Mouse (Mus musculus): Measurements from ENCODE around the gene Prkcg. TPM values are rescaled to one million over a fixed set of nuclear protein-coding genes. Genes with fewer than 3 reads are reported as not detected.

Gene Prkcg
- polyA plus RNA-seq, 1 experiment = 0.23 TPM

DNA sequence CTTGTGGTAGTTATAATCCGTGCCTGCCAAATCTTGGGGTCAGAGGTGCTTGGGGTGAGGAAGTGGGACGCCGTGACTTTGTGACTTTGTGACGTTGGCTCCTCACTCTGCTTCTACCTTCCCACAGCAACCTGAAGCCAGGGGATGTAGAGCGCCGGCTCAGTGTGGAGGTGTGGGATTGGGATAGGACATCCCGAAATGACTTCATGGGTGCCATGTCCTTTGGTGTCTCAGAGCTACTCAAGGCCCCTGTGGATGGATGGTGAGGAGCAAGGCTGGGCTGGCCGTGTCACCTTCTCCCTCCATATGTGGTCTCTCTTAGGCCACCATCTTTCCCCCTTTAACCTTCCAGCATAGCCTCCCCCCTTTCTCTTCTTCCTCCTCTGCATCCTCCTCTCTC lies 24.6 kb downstream of the Prkcg start:
- H3K9me3 ChIP-seq = peaks cover 17% of the 10 kb centered on the region
- H3K4me1 ChIP-seq = no peaks in the 10 kb centered on the region
- H3K27me3 ChIP-seq (replicated peaks) = peaks cover 30% of the 10 kb centered on the region
- no peaks in the 10 kb centered on the region for H3K36me3 ChIP-seq (replicated peaks; ENCODE audit: low read length)
- TF ChIP-seq GATA1 (IDR thresholded peaks at IDR 0.05; ENCODE audit: borderline replicate concordance, low read length) (no peak), FLI1 (IDR thresholded peaks at IDR 0.05; ENCODE audit: low read length) (no peak)
- no peak overlapping the region for H3K4me3 ChIP-seq (replicated peaks)

DNA sequence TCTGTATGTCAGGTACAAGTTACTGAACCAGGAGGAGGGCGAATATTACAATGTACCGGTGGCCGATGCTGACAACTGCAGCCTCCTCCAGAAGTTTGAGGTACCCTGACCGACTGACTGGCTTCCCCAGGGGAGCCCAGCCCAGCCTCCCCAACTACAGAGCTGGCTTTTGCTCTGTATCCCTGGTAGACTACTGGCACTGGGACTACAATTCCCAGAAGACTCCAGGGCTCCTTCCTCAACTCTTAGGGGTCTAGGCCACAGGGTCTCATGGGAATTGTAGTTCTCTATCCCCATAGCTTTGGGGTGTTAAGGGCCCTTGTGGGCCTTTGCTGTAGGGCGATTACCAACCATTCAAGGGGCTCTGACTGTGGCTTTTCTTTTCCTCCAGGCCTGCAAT lies 25.1 kb downstream of the Prkcg start:
- Histone ChIP-seq H3K4me3 (replicated peaks) (no peak overlapping the region), H3K9me3 (peaks cover 17% of the 10 kb centered on the region), H3K4me1 (no peaks in the 10 kb centered on the region), H3K36me3 (replicated peaks; ENCODE audit: low read length) (no peaks in the 10 kb centered on the region), H3K27me3 (replicated peaks) (peaks cover 27% of the 10 kb centered on the region)
- TF ChIP-seq FLI1 (IDR thresholded peaks at IDR 0.05; ENCODE audit: low read length) (no peak), GATA1 (IDR thresholded peaks at IDR 0.05; ENCODE audit: borderline replicate concordance, low read length) (no peak)

DNA sequence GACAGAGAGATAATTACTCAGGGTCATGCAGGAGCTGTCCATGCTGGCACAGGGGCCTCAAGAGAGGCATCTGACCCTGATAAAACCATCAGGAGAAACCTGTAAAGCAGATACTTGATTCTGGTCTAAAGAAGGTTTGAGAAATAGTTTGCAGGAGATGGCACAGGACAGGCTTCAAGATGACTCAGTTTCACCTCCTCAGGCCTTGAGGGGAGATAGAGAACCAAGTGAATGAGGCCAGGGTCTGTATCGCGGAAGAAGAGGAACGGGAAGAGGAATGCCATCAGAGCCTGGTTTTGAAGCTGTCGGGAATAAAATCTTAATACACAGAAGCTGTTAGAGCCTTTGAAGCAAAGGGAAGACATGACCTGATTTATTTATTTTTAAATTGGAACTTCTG lies 28.7 kb downstream of the Prkcg start:
- Histone ChIP-seq H3K4me3 (replicated peaks) (no peak overlapping the region), H3K9me3 (no peaks in the 10 kb centered on the region), H3K36me3 (replicated peaks; ENCODE audit: low read length) (no peaks in the 10 kb centered on the region), H3K27me3 (replicated peaks) (peaks cover 25% of the 10 kb centered on the region), H3K4me1 (no peaks in the 10 kb centered on the region)
- TF ChIP-seq FLI1 (IDR thresholded peaks at IDR 0.05; ENCODE audit: low read length) (no peak), GATA1 (IDR thresholded peaks at IDR 0.05; ENCODE audit: borderline replicate concordance, low read length) (no peak)

DNA sequence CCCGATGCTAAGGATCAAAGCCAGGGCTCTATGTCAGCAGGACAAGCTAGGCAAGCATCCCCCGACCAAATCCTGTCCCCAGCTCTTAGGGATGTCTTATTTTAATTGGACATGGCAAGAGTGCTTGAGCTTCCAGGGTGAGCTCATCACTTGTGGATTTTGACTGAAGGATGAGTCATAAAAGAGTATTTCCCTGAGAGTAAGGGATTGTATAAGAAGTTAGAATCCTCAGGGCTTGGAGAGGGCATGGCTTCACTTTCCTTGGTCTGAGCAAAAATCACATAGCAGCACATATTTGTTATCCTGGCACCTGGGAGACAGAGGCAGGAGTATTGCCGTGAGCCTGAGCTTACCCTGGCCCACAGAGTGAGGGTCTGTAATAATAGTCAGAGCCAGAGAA lies 31.9 kb downstream of the Prkcg start:
- Histone ChIP-seq H3K4me1 (no peaks in the 10 kb centered on the region), H3K4me3 (replicated peaks) (no peak overlapping the region), H3K27me3 (replicated peaks) (peaks cover 12% of the 10 kb centered on the region), H3K36me3 (replicated peaks; ENCODE audit: low read length) (no peaks in the 10 kb centered on the region), H3K9me3 (no peaks in the 10 kb centered on the region)
- TF ChIP-seq GATA1 (IDR thresholded peaks at IDR 0.05; ENCODE audit: borderline replicate concordance, low read length) (no peak), FLI1 (IDR thresholded peaks at IDR 0.05; ENCODE audit: low read length) (no peak)

DNA sequence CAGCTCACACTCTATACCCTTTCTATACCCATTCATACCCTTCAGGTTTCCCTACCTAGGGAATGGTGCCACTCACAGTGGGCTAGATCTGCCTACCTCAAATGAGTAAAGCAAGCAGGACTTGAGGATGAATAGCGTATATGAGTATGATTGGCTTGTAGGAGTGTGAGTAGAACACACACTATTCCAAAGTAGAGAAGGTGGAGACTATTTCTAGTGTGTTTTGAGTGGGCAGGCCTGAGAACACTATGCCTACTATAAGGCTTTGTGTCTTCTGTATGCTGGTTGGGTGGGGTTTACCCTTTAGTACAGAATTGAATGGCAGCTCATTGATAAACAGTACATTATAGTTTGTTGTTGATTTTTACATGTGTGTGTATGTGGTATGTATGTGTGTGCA lies 34.8 kb downstream of the Prkcg start:
- TF ChIP-seq FLI1 (IDR thresholded peaks at IDR 0.05; ENCODE audit: low read length) (no peak), GATA1 (IDR thresholded peaks at IDR 0.05; ENCODE audit: borderline replicate concordance, low read length) (no peak)
- 0 out of 2 replicates have a peak, but pooled peaks cover 4% of the 10 kb centered on the region for H3K9me3 ChIP-seq
- H3K36me3 ChIP-seq (replicated peaks; ENCODE audit: low read length) = no peaks in the 10 kb centered on the region
- H3K27me3 ChIP-seq (replicated peaks) = peaks cover 5% of the 10 kb centered on the region
- H3K4me3 ChIP-seq (replicated peaks) = no peak overlapping the region
- no peaks in the 10 kb centered on the region for H3K4me1 ChIP-seq

DNA sequence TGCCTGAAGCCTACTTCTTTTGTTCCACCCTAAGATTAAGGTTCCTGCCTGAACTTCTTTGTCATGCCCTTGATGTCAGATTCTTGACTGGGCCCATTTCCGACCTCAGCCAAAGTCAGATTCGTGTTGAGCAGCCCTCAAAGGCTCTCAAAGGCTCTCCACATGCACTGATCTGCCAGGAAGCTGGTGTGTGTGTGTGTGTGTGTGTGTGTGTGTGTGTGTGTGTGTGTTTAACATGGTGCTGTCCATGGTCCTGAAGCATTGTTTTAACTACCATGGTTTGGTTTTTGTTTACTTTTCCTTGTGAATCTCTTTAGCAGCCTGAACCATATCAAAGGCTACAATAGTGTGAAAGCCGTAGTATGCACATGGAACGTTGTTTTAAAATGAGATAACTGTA lies 39.0 kb downstream of the Prkcg start:
- H3K4me3 ChIP-seq (replicated peaks) = no peak overlapping the region
- 0 out of 2 replicates have a peak, but pooled peaks cover 4% of the 10 kb centered on the region for H3K9me3 ChIP-seq
- H3K4me1 ChIP-seq = peaks cover 5% of the 10 kb centered on the region; the same call in 1 of the 2 replicates
- H3K36me3 ChIP-seq (replicated peaks; ENCODE audit: low read length) = no peaks in the 10 kb centered on the region
- H3K27me3 ChIP-seq (replicated peaks) = peaks cover 35% of the 10 kb centered on the region
- TF ChIP-seq FLI1 (IDR thresholded peaks at IDR 0.05; ENCODE audit: low read length) (no peak), GATA1 (IDR thresholded peaks at IDR 0.05; ENCODE audit: borderline replicate concordance, low read length) (no peak)

DNA sequence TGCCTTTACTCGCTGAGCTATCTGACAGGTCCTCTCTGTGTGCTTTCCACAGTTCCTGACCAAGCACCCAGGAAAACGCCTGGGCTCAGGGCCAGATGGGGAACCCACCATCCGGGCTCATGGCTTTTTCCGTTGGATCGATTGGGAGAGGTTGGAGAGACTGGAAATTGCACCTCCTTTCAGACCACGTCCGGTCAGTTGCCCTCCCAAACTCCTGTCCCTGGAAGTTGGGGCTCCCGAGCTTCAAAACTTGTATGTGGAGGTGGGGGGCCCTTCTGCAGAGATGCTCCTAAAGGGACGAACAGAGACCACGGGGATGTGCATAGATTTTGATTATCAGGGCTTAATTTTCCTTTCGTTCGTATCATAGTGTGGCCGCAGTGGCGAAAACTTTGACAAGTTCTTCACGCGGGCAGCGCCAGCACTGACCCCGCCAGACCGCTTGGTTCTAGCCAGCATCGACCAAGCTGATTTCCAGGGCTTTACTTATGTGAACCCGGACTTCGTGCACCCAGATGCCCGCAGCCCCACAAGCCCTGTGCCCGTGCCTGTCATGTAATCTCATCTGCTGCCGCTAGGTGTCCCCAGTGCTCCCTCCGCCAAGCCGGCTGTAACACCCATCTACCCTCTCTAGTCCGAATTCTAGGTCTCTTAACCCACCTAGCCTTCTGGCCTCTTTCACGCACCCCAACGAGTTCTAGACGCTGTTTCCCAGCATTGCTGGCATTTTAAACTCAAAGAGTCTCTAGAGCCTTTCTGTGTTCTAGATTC lies 41.0 kb downstream of the Prkcg start:
- H3K4me1 ChIP-seq = peaks cover 8% of the 10 kb centered on the region; the same call in 1 of the 2 replicates
- TF ChIP-seq GATA1 (IDR thresholded peaks at IDR 0.05; ENCODE audit: borderline replicate concordance, low read length) = no peak
- no peak for TF ChIP-seq FLI1 (IDR thresholded peaks at IDR 0.05; ENCODE audit: low read length)

DNA sequence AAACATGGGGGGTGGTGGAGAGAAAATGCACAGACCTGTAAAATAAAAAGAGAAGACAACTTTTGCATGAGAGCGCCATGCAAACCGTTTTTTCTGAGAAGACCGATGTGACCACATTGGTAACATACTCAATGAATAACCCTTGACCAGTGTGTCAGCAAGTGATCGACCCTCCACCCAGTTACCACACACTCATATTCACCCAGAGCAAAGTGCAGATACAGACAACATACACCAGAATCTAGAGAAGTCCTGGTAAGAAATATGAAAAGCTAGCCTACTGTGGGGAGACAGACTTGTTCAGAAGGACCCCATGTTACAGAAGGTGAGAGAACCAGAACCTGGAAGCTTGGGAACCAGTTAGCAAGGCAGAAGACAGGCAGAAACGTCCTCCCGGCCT lies 42.2 kb downstream of the Prkcg start:
- Histone ChIP-seq H3K27me3 (replicated peaks) (peaks cover 57% of the 10 kb centered on the region), H3K4me1 (peaks cover 8% of the 10 kb centered on the region; the same call in 1 of the 2 replicates)

More for the DNA sequence above, 41.0 kb downstream of the Prkcg start:
- Histone ChIP-seq H3K36me3 (replicated peaks; ENCODE audit: low read length) (no peaks in the 10 kb centered on the region), H3K4me3 (replicated peaks) (peak overlapping the region; percentile 62), H3K27me3 (replicated peaks) (peaks cover 50% of the 10 kb centered on the region), H3K9me3 (0 out of 2 replicates have a peak, but pooled peaks cover 4% of the 10 kb centered on the region)

DNA sequence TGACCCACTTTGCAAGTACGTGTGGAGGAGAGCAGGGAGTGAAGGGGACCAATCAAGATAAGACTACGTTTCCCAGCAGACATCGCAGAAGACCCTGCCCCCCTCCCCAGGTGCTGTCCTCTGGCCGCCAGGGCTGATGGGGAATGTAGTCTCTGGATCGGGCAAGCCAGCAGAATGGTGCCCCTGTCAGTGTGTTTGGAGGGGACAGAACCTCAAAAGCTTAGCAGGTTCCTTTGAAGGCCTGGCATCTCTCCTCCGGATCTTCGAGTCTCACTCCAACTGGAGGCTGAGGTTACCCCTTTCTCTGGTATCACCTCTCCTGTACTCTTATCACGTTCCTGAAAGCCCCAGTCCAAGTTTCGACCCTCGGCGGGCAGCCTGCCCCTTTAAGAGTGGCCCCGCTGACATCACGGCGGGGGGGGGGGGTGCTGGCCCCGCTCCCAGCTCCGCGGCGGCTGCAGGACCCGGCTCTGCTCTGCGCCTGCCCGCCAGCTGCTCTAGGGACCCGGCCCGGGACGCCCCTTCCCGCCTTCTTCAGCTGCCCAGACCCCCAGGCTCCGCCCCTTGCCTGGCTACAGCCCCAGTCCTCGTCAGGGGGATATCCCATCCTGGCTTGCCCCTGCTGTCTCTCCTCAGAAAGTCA lies 42.7 kb downstream of the Prkcg start:
- Histone ChIP-seq H3K9me3 (0 out of 2 replicates have a peak, but pooled peaks cover 4% of the 10 kb centered on the region), H3K4me1 (peaks cover 8% of the 10 kb centered on the region; the same call in 1 of the 2 replicates), H3K36me3 (replicated peaks; ENCODE audit: low read length) (no peaks in the 10 kb centered on the region), H3K27me3 (replicated peaks) (peaks cover 61% of the 10 kb centered on the region), H3K4me3 (replicated peaks) (no peak overlapping the region)
- TF ChIP-seq GATA1 (IDR thresholded peaks at IDR 0.05; ENCODE audit: borderline replicate concordance, low read length) (no peak), FLI1 (IDR thresholded peaks at IDR 0.05; ENCODE audit: low read length) (no peak)

More for the DNA sequence above, 42.2 kb downstream of the Prkcg start:
- TF ChIP-seq FLI1 (IDR thresholded peaks at IDR 0.05; ENCODE audit: low read length) (no peak), GATA1 (IDR thresholded peaks at IDR 0.05; ENCODE audit: borderline replicate concordance, low read length) (no peak)
- no peaks in the 10 kb centered on the region for H3K36me3 ChIP-seq (replicated peaks; ENCODE audit: low read length)
- 0 out of 2 replicates have a peak, but pooled peaks cover 4% of the 10 kb centered on the region for H3K9me3 ChIP-seq
- no peak overlapping the region for H3K4me3 ChIP-seq (replicated peaks)

DNA sequence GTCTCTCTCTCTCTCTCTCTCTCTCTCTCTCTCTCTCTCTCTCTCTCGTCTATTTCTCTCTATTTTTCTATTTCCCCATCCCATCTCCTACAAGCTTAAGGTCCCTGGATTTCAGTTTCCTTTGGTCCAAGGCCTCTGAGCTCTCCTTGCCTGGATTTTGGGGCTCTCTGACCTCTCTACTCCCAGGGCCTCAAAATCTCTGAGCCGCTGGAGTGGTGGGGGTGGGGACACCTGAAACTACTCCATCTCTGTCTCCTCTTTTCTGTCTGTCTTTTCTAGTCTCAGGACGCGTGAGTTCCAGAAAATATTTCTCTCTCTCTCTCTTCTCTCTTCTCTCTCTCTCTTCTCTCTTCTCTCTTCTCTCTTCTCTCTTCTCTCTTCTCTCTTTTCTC lies 43.2 kb downstream of the Prkcg start:
- TF ChIP-seq FLI1 (IDR thresholded peaks at IDR 0.05; ENCODE audit: low read length) (no peak), GATA1 (IDR thresholded peaks at IDR 0.05; ENCODE audit: borderline replicate concordance, low read length) (no peak)
- Histone ChIP-seq H3K4me1 (peaks cover 8% of the 10 kb centered on the region; the same call in 1 of the 2 replicates), H3K4me3 (replicated peaks) (no peak overlapping the region), H3K9me3 (0 out of 2 replicates have a peak, but pooled peaks cover 2% of the 10 kb centered on the region), H3K27me3 (replicated peaks) (peaks cover 61% of the 10 kb centered on the region), H3K36me3 (replicated peaks; ENCODE audit: low read length) (no peaks in the 10 kb centered on the region)
